Mouse (Mus musculus) hindbrain, embryonic 13.5 days (tissue): Measurements from ENCODE around the gene Tha1. TPM values are rescaled to one million over a fixed set of nuclear protein-coding genes. Genes with fewer than 3 reads are reported as not detected.

Source experiments
- ATAC-seq: fragments of 200-750 bp; cut with Nextera tagmentation; 2 replicates; pipeline ENCODE4 v1.8.0; 2017; ENCODE audit warnings: moderate TSS enrichment; ENCODE audit not compliant: low FRiP score
- H3K27ac ChIP-seq: fragments of 300-500 bp; sonication (generic); 2 replicates; pipeline ENCODE4 v1.5.1; 2015; ENCODE audit warnings: inconsistent platforms, mild to moderate bottlenecking, moderate library complexity
- H3K27me3 ChIP-seq: fragments of 300-500 bp; sonication (generic); 2 replicates; pipeline ENCODE4 v1.6.1; 2015; ENCODE audit warnings: mild to moderate bottlenecking, inconsistent platforms
- H3K36me3 ChIP-seq: fragments of 300-500 bp; sonication (generic); 2 replicates; pipeline ENCODE4 v1.6.1; 2015; ENCODE audit warnings: mild to moderate bottlenecking, inconsistent platforms
- H3K4me1 ChIP-seq: fragments of 300-500 bp; sonication (generic); replicated peaks from 2 replicates; pipeline ENCODE4 v1.6.1; 2015; ENCODE audit warnings: inconsistent platforms
- H3K4me2 ChIP-seq: fragments of 300-500 bp; sonication (generic); 2 replicates; pipeline ENCODE4 v1.6.1; 2015; ENCODE audit warnings: inconsistent platforms, mild to moderate bottlenecking, moderate library complexity
- H3K4me3 ChIP-seq: fragments of 300-500 bp; sonication (generic); 2 replicates; pipeline ENCODE4 v1.5.1; 2015; ENCODE audit warnings: mild to moderate bottlenecking, inconsistent platforms
- H3K9ac ChIP-seq: fragments of 300-500 bp; sonication (generic); 2 replicates; pipeline ENCODE4 v1.6.1; 2015; ENCODE audit warnings: mild to moderate bottlenecking, inconsistent platforms
- H3K9me3 ChIP-seq: fragments of 300-500 bp; sonication (generic); 2 replicates; pipeline ENCODE4 v1.6.1; 2016; ENCODE audit warnings: inconsistent platforms
- WGBS: fragments of 180-500 bp; shearing (Covaris S2); methylation state at CpG from one replicate; pipeline ENCODE4 v1.1.7; 2015; 5-methylcytosine and 5-hydroxymethylcytosine counted together
- polyA plus RNA-seq: library from polyadenylated mRNA; unstranded; fragments of >200 nt; fragmentation: Nextera tagmentation; extraction: Ambion mirVana; gene quantifications from 2 replicates; pipeline ENCODE4 v1.2.1, GENCODE M21; 2015

Tha1 gene
- polyA plus RNA-seq, 1 experiment from 2014 or later = 3.2 TPM

- WGBS = 56% methylated on average over 6 of the region's 6 CpGs
- no peak overlapping the region for H3K4me2 ChIP-seq
- no peak overlapping the region for H3K9ac ChIP-seq
- H3K9me3 ChIP-seq = no peaks in the 10 kb centered on the region
- ATAC-seq = no peak
- no peak overlapping the region for H3K4me3 ChIP-seq
- peaks cover 37% of the 10 kb centered on the region for H3K4me1 ChIP-seq
- peaks cover 49% of the 10 kb centered on the region for H3K27me3 ChIP-seq
- no peaks in the 10 kb centered on the region for H3K36me3 ChIP-seq
- no peak overlapping the region for H3K27ac ChIP-seq
Observed at GRCm38 (mm10) chr11:117892199-117892598, 18.9 kb upstream of the Tha1 start.

GRCm38 (mm10) chr11:117891581-117892175 is 18.4 kb upstream of the Tha1 start:
- Histone ChIP-seq H3K9me3 (no peaks in the 10 kb centered on the region), H3K27ac (no peak overlapping the region), H3K36me3 (no peaks in the 10 kb centered on the region), H3K4me2 (no peak overlapping the region), H3K9ac (no peak overlapping the region), H3K27me3 (peaks cover 54% of the 10 kb centered on the region), H3K4me1 (peaks cover 37% of the 10 kb centered on the region), H3K4me3 (no peak overlapping the region)
- 94% methylated on average over 19 of the region's 19 CpGs for WGBS
- no peak for ATAC-seq

DNA sequence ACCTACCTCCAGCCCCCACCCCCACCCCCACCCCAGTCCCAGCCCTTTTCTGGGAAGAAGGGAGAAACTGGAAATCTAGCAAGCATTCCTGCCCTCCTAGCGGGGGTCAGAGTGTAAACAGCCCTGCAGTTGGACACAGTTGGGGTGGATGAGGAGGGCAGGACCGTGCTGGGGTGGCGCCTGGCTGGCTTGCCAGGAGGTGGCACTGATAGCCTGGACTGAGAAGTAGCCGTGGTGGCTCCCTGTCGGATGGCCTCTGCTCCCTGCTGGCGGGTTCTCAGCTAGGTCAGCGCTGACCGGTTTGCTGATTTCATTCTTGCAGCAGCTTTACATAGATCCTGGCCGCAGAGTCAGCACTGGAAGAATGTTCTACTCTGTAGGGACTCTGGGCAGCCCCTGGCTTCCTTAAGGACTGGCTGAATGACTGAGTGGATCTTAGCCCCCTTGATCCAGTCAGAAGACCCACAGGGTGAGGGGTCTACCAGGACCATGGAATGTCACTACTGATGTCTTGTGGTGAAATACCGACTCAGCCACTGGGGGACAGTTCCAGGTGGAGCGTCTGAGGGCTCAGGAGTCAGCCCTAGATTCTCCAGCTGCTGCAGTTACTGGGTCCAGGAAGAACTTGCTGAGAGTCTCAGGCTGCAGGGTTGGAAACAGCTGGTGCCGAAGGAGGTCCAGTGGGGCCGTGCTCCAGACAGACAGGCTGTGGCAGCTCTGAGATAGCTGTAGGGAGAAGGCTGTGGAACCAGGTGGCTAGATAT is 17.4 kb upstream of the Tha1 start:
- ATAC-seq = peak; percentile 44; the same call in 1 of the 2 replicates
- no peaks in the 10 kb centered on the region for H3K36me3 ChIP-seq
- peak overlapping the region; percentile 51; the same call in 1 of the 2 replicates for H3K4me2 ChIP-seq
- no peak overlapping the region for H3K4me3 ChIP-seq
- H3K27ac ChIP-seq = peak overlapping the region; percentile 83; the same call in 1 of the 2 replicates
- no peaks in the 10 kb centered on the region for H3K9me3 ChIP-seq
- peak overlapping the region; percentile 61; the same call in 1 of the 2 replicates for H3K9ac ChIP-seq
- WGBS = 16% methylated on average over 13 of the region's 13 CpGs
- H3K4me1 ChIP-seq = peaks cover 37% of the 10 kb centered on the region
- peaks cover 60% of the 10 kb centered on the region for H3K27me3 ChIP-seq

- peaks cover 37% of the 10 kb centered on the region for H3K4me1 ChIP-seq
- no peaks in the 10 kb centered on the region for H3K9me3 ChIP-seq
- H3K9ac ChIP-seq = peak overlapping the region; percentile 61
- ATAC-seq = peak; percentile 53
- peak overlapping the region; percentile 51 for H3K4me2 ChIP-seq
- H3K4me3 ChIP-seq = no peak overlapping the region
- H3K27ac ChIP-seq = peak overlapping the region; percentile 83
- WGBS = 2% methylated on average over 11 of the region's 11 CpGs
- no peaks in the 10 kb centered on the region for H3K36me3 ChIP-seq
- H3K27me3 ChIP-seq = peaks cover 63% of the 10 kb centered on the region
Observed at GRCm38 (mm10) chr11:117889887-117890340, 16.6 kb upstream of the Tha1 start.

GRCm38 (mm10) chr11:117888853-117889822 is 15.9 kb upstream of the Tha1 start:
- Histone ChIP-seq H3K27me3 (peaks cover 63% of the 10 kb centered on the region), H3K4me2 (peak overlapping the region; percentile 51), H3K9me3 (no peaks in the 10 kb centered on the region), H3K4me1 (peaks cover 37% of the 10 kb centered on the region), H3K36me3 (no peaks in the 10 kb centered on the region), H3K9ac (peak overlapping the region; percentile 61), H3K4me3 (peak overlapping the region; percentile 15), H3K27ac (peak overlapping the region; percentile 83)
- WGBS = 4% methylated on average over 33 of the region's 33 CpGs
- peak; percentile 34 for ATAC-seq

DNA sequence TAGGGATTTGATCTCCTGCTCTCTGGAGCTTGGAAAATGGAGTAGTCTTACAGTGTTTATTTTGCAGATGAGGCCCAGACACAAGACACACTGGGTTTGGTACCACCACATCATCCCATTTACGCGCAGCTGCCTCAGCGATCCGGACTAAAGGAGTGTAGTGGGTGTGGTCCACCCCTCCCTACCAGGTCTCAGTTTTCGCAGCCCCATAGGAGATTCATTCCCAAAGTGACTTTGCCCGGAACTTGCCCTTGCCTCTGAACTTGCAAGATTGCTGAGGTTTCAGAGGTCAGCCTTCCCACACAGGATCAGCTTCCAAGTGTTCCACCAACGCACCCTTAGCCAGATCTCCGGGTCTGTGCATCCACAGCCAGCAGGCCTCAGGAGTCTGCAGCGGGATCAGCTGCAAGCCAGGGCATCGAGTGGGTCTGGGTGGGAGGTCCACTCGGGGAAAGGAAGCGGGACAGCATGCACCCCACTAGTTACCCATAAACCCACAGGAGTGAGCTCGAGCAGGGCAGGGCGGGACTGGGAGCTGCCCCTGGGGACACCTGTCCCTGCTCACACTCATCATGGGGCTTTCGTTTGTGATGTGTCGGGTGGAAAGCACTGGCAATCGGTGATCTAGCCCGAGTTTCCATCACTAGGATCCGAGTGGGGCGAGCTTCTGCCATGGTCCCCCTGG is 15.0 kb upstream of the Tha1 start:
- Histone ChIP-seq H3K36me3 (no peaks in the 10 kb centered on the region), H3K9me3 (no peaks in the 10 kb centered on the region), H3K4me3 (peak overlapping the region; percentile 15), H3K9ac (peak overlapping the region; percentile 61; the same call in 1 of the 2 replicates), H3K4me1 (peaks cover 37% of the 10 kb centered on the region), H3K27me3 (peaks cover 63% of the 10 kb centered on the region), H3K27ac (no peak overlapping the region), H3K4me2 (peak overlapping the region; percentile 51)
- 10% methylated on average over 20 of the region's 20 CpGs for WGBS
- ATAC-seq = no peak

DNA sequence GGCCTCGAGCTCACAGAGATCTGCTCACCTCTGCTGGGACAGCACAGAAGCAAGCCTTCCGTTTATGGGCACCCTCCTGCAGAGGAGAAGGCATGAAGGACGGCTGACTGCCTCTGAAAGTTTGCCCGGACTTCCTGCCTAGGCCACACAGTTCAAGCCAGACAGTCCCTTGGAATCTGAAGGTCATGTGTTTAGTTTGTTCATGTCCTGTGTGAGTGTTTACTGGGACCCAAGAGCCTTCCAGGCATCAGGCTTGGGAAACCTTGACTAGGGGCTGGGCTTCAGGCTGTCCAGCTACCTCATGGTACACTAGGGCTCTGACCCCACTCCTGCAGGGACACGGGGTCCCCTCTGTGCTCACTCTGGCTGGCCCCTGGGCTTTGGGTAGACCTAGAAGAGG is 12.7 kb upstream of the Tha1 start:
- WGBS = 73% methylated on average over 5 of the region's 5 CpGs
- H3K36me3 ChIP-seq = no peaks in the 10 kb centered on the region
- H3K4me2 ChIP-seq = no peak overlapping the region
- peaks cover 61% of the 10 kb centered on the region for H3K27me3 ChIP-seq
- no peak overlapping the region for H3K4me3 ChIP-seq
- H3K9ac ChIP-seq = no peak overlapping the region
- H3K4me1 ChIP-seq = peaks cover 43% of the 10 kb centered on the region
- H3K27ac ChIP-seq = no peak overlapping the region
- no peak for ATAC-seq
- H3K9me3 ChIP-seq = no peaks in the 10 kb centered on the region

DNA sequence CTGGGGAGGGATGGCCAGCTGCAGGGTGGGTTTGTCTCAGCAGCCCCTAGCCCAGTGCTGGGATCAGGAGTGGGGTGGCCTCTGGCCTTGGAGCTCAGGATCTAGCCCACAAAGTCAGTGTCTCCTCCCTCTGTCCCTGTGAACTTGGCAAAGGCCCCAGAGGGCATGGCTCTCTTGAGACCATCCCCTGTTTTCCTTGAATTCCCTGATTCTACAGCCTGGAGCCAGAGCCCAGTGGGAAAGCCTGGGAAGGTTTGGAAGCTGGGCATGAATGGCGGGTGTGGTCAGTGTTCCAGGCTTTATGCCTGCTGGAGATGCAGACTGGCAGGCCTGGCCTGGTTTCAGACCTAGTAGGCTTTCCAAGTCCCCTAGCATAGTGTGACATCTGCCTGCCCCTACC is 8.9 kb upstream of the Tha1 start:
- Histone ChIP-seq H3K27ac (no peak overlapping the region), H3K36me3 (no peaks in the 10 kb centered on the region), H3K4me2 (no peak overlapping the region), H3K4me1 (peaks cover 31% of the 10 kb centered on the region), H3K4me3 (no peak overlapping the region), H3K9me3 (no peaks in the 10 kb centered on the region), H3K9ac (no peak overlapping the region), H3K27me3 (peaks cover 46% of the 10 kb centered on the region)
- ATAC-seq = no peak
- 81% methylated on average over 1 of the region's 1 CpGs for WGBS

GRCm38 (mm10) chr11:117881787-117882186 is 8.5 kb upstream of the Tha1 start:
- Histone ChIP-seq H3K27me3 (peaks cover 43% of the 10 kb centered on the region), H3K36me3 (no peaks in the 10 kb centered on the region), H3K27ac (no peak overlapping the region), H3K9ac (no peak overlapping the region), H3K4me2 (no peak overlapping the region), H3K4me3 (no peak overlapping the region), H3K9me3 (no peaks in the 10 kb centered on the region), H3K4me1 (peaks cover 31% of the 10 kb centered on the region)
- ATAC-seq = no peak
- 21% methylated on average over 8 of the region's 8 CpGs for WGBS

GRCm38 (mm10) chr11:117880977-117881358 is 7.7 kb upstream of the Tha1 start:
- H3K4me3 ChIP-seq = no peak overlapping the region
- H3K4me1 ChIP-seq = peaks cover 32% of the 10 kb centered on the region
- ATAC-seq = no peak
- WGBS = 80% methylated on average over 6 of the region's 6 CpGs
- no peak overlapping the region for H3K27ac ChIP-seq
- no peaks in the 10 kb centered on the region for H3K36me3 ChIP-seq
- H3K9ac ChIP-seq = no peak overlapping the region
- H3K9me3 ChIP-seq = no peaks in the 10 kb centered on the region
- H3K4me2 ChIP-seq = no peak overlapping the region
- H3K27me3 ChIP-seq = peaks cover 35% of the 10 kb centered on the region

GRCm38 (mm10) chr11:117880336-117880976 is 7.2 kb upstream of the Tha1 start:
- Histone ChIP-seq H3K9me3 (no peaks in the 10 kb centered on the region), H3K27ac (no peak overlapping the region), H3K4me3 (no peak overlapping the region), H3K4me2 (no peak overlapping the region), H3K27me3 (peaks cover 35% of the 10 kb centered on the region), H3K4me1 (peaks cover 35% of the 10 kb centered on the region), H3K36me3 (no peaks in the 10 kb centered on the region), H3K9ac (no peak overlapping the region)
- 89% methylated on average over 9 of the region's 9 CpGs for WGBS
- ATAC-seq = no peak
